Mouse (Mus musculus): ENCODE measurements around the gene Supt5. TPM values are rescaled to one million over a fixed set of nuclear protein-coding genes. Genes with fewer than 3 reads are reported as not detected.

The Supt5 gene
- polyA plus RNA-seq, 1 experiment from 2014 or later: 77.1 TPM

DNA sequence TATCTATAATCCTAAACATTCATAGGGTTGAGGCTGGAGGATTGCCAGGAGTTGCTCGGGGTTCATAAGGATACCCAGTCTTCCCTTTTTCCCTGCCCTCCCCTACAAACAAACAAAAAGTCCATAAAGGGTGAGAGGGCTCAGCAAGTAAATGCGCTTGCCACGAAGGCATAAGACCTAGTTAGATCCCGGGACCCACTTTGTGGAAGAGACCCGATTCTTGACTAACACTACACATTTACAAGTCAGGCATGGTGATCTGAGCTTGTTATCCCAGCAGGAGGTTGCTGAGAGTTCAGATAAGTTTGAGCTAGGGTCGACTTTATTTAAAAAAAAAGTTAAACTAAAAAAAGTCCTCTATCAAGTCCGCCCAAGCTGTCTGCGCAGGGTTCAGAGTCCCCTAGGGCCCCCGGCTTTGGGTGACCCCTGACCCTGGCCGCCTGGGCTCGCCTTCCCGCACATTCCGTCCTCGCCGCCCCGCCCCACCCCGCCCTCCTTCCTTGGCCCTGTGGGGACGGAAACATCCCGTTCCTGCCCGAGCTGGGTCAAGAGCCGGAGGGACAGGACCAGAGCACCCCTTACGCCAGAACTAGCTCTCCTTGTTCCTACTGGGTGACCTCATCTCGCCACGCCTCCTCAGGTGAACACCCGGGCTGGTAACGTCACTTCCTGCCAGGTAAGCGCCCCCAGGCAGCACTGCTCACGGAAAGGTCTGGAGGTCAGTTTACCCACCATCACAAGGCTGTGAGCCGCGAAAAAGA lies 37.6 kb upstream of the Supt5 start:
- Histone ChIP-seq H3K9me3 (ENCODE audit: control insufficient read depth, low read length) (no peaks in the 10 kb centered on the region), H3K4me3 (ENCODE audit: low read depth, low read length) (peak overlapping the region; percentile 33), H3K4me1 (ENCODE audit: control insufficient read depth, insufficient read depth, low read length) (peaks cover 13% of the 10 kb centered on the region), H3K27ac (ENCODE audit: low read depth, low read length) (peak overlapping the region; percentile 82), H3K36me3 (ENCODE audit: control insufficient read depth, insufficient read depth, low read length) (no peaks in the 10 kb centered on the region), H3K4me2 (ENCODE audit: low read depth, low read length) (peak overlapping the region; percentile 73), H3K9ac (replicated peaks; ENCODE audit: low read depth, low read length) (peak overlapping the region; percentile 55), H3K27me3 (ENCODE audit: control insufficient read depth, insufficient read depth, low read length) (no peaks in the 10 kb centered on the region)
- 5% methylated on average over 30 of the region's 30 CpGs for WGBS
- no peak for ATAC-seq (ENCODE audit: low read depth)

- Histone ChIP-seq H3K27ac (ENCODE audit: low read depth, low read length) (peak overlapping the region; percentile 82), H3K4me3 (ENCODE audit: low read depth, low read length) (peak overlapping the region; percentile 33), H3K36me3 (ENCODE audit: control insufficient read depth, insufficient read depth, low read length) (no peaks in the 10 kb centered on the region), H3K4me2 (ENCODE audit: low read depth, low read length) (peak overlapping the region; percentile 73), H3K9me3 (ENCODE audit: control insufficient read depth, low read length) (no peaks in the 10 kb centered on the region), H3K9ac (replicated peaks; ENCODE audit: low read depth, low read length) (peak overlapping the region; percentile 55), H3K4me1 (ENCODE audit: control insufficient read depth, insufficient read depth, low read length) (peaks cover 14% of the 10 kb centered on the region), H3K27me3 (ENCODE audit: control insufficient read depth, insufficient read depth, low read length) (no peaks in the 10 kb centered on the region)
- 1% methylated on average over 33 of the region's 36 CpGs for WGBS
- ATAC-seq (ENCODE audit: low read depth): peak; percentile 21; the same call in 1 of the 2 replicates
These were observed 36.8 kb upstream of the Supt5 start for GRCm38 (mm10) chr7:28375176-28375921.

DNA sequence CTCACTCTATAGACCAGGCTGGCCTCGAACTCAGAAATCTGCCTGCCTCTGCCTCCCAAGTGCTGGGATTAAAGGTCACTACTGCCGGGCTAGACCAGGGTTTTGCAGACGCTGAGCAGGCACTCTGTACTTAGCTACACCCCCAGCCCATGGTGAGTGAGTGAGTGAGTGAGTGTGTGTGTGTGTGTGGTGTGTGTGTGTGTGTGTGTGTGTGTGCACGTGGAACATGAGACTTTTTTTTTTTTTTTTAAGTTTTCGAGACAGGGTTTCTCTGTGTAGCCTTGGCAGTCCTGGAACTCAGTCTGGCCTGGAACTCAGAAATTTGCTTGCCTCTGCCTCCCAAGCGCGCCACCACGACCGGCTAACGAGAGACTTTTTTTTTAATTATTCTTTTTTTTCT lies 36.1 kb upstream of the Supt5 start:
- no peak for ATAC-seq (ENCODE audit: low read depth)
- peaks cover 17% of the 10 kb centered on the region for H3K4me1 ChIP-seq (ENCODE audit: control insufficient read depth, insufficient read depth, low read length)
- no peak overlapping the region for H3K9ac ChIP-seq (replicated peaks; ENCODE audit: low read depth, low read length)
- H3K4me2 ChIP-seq (ENCODE audit: low read depth, low read length): no peak overlapping the region
- H3K27ac ChIP-seq (ENCODE audit: low read depth, low read length): peak overlapping the region; percentile 82; the same call in 1 of the 2 replicates
- no peaks in the 10 kb centered on the region for H3K27me3 ChIP-seq (ENCODE audit: control insufficient read depth, insufficient read depth, low read length)
- no peaks in the 10 kb centered on the region for H3K9me3 ChIP-seq (ENCODE audit: control insufficient read depth, low read length)
- H3K4me3 ChIP-seq (ENCODE audit: low read depth, low read length): no peak overlapping the region
- WGBS: 85% methylated on average over 10 of the region's 10 CpGs
- H3K36me3 ChIP-seq (ENCODE audit: control insufficient read depth, insufficient read depth, low read length): no peaks in the 10 kb centered on the region

DNA sequence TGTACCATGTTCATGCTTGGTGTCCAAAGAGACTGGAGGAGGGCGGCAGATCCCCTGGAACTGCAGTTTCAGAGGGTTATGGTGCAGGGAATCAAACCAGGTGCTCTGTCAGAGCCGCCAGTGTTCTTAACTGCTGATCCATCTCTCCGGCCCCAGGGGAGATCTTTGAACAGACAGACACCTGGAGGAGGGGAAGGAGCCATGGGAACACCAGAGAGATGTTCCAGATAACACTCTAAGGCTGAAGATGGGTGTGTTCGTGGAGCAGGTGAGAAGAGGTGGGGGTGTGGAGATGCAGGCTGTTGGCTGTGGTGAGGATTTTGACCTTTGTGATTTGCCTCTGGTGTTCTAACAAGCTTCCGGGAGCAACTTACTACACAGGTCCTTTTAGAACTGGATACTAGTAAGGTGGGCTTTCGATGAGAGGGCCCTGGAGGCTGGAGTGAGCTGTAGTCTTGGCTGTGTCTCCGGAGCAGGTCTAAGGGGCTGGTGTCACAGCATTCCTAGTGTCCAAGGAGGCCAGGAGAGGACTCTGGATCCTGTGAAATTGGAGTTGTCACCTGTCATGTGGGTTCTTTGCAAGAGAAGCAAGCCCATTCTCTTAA lies 35.4 kb upstream of the Supt5 start:
- 88% methylated on average over 7 of the region's 7 CpGs for WGBS
- ATAC-seq (ENCODE audit: low read depth): no peak
- H3K9ac ChIP-seq (replicated peaks; ENCODE audit: low read depth, low read length): no peak overlapping the region
- H3K9me3 ChIP-seq (ENCODE audit: control insufficient read depth, low read length): no peaks in the 10 kb centered on the region
- no peak overlapping the region for H3K4me2 ChIP-seq (ENCODE audit: low read depth, low read length)
- H3K27ac ChIP-seq (ENCODE audit: low read depth, low read length): no peak overlapping the region
- H3K36me3 ChIP-seq (ENCODE audit: control insufficient read depth, insufficient read depth, low read length): no peaks in the 10 kb centered on the region
- H3K4me3 ChIP-seq (ENCODE audit: low read depth, low read length): no peak overlapping the region
- H3K4me1 ChIP-seq (ENCODE audit: control insufficient read depth, insufficient read depth, low read length): peaks cover 14% of the 10 kb centered on the region
- H3K27me3 ChIP-seq (ENCODE audit: control insufficient read depth, insufficient read depth, low read length): no peaks in the 10 kb centered on the region

GRCm38 (mm10) chr7:28373131-28373581 lies 34.6 kb upstream of the Supt5 start:
- ATAC-seq (ENCODE audit: low read depth): peak; percentile 3; the same call in 1 of the 2 replicates
- H3K9ac ChIP-seq (replicated peaks; ENCODE audit: low read depth, low read length): peak overlapping the region; percentile 16; the same call in 1 of the 2 replicates

GRCm38 (mm10) chr7:28372251-28373108 lies 33.9 kb upstream of the Supt5 start, which contains the start of gene Plekhg2:
Gene Plekhg2, minus strand, starts transcription at chr7:28372599.
- Histone ChIP-seq H3K9me3 (ENCODE audit: control insufficient read depth, low read length) (no peaks in the 10 kb centered on the region), H3K4me1 (ENCODE audit: control insufficient read depth, insufficient read depth, low read length) (peaks cover 14% of the 10 kb centered on the region), H3K9ac (replicated peaks; ENCODE audit: low read depth, low read length) (peak within 1 kb of the TSS; percentile 80), H3K36me3 (ENCODE audit: control insufficient read depth, insufficient read depth, low read length) (peaks cover 5% of the 10 kb centered on the region), H3K4me3 (ENCODE audit: low read depth, low read length) (peak within 1 kb of the TSS; percentile 79), H3K4me2 (ENCODE audit: low read depth, low read length) (peak within 1 kb of the TSS; percentile 97), H3K27me3 (ENCODE audit: control insufficient read depth, insufficient read depth, low read length) (no peaks in the 10 kb centered on the region), H3K27ac (ENCODE audit: low read depth, low read length) (peak within 1 kb of the TSS; percentile 83)
- ATAC-seq (ENCODE audit: low read depth): peak; percentile 89
- under 1% methylated on average over 63 of the region's 66 CpGs for WGBS

More at GRCm38 (mm10) chr7:28373131-28373581, 34.6 kb upstream of the Supt5 start:
- Histone ChIP-seq H3K4me1 (ENCODE audit: control insufficient read depth, insufficient read depth, low read length) (peaks cover 14% of the 10 kb centered on the region), H3K4me3 (ENCODE audit: low read depth, low read length) (peak overlapping the region; percentile 79), H3K4me2 (ENCODE audit: low read depth, low read length) (peak overlapping the region; percentile 97), H3K9me3 (ENCODE audit: control insufficient read depth, low read length) (no peaks in the 10 kb centered on the region), H3K36me3 (ENCODE audit: control insufficient read depth, insufficient read depth, low read length) (no peaks in the 10 kb centered on the region), H3K27me3 (ENCODE audit: control insufficient read depth, insufficient read depth, low read length) (no peaks in the 10 kb centered on the region), H3K27ac (ENCODE audit: low read depth, low read length) (peak overlapping the region; percentile 62; the same call in 1 of the 2 replicates)
- WGBS: 0% methylated on average over 9 of the region's 9 CpGs

- no peak for ATAC-seq (ENCODE audit: low read depth)
- under 1% methylated on average over 43 of the region's 43 CpGs for WGBS
These were observed 33.0 kb upstream of the Supt5 start for GRCm38 (mm10) chr7:28371514-28371989.

GRCm38 (mm10) chr7:28370977-28371513 lies 32.5 kb upstream of the Supt5 start:
- peak overlapping the region; percentile 83 for H3K27ac ChIP-seq (ENCODE audit: low read depth, low read length)
- H3K4me3 ChIP-seq (ENCODE audit: low read depth, low read length): peak overlapping the region; percentile 79
- H3K4me1 ChIP-seq (ENCODE audit: control insufficient read depth, insufficient read depth, low read length): peaks cover 9% of the 10 kb centered on the region; the same call in 1 of the 2 replicates
- no peaks in the 10 kb centered on the region for H3K9me3 ChIP-seq (ENCODE audit: control insufficient read depth, low read length)
- 10% methylated on average over 11 of the region's 11 CpGs for WGBS
- ATAC-seq (ENCODE audit: low read depth): no peak
- H3K36me3 ChIP-seq (ENCODE audit: control insufficient read depth, insufficient read depth, low read length): peaks cover 7% of the 10 kb centered on the region
- H3K27me3 ChIP-seq (ENCODE audit: control insufficient read depth, insufficient read depth, low read length): no peaks in the 10 kb centered on the region
- peak overlapping the region; percentile 97 for H3K4me2 ChIP-seq (ENCODE audit: low read depth, low read length)
- peak overlapping the region; percentile 80 for H3K9ac ChIP-seq (replicated peaks; ENCODE audit: low read depth, low read length)

More at GRCm38 (mm10) chr7:28371514-28371989, 33.0 kb upstream of the Supt5 start:
- H3K4me3 ChIP-seq (ENCODE audit: low read depth, low read length): peak overlapping the region; percentile 79
- peaks cover 7% of the 10 kb centered on the region for H3K36me3 ChIP-seq (ENCODE audit: control insufficient read depth, insufficient read depth, low read length)
- peak overlapping the region; percentile 83 for H3K27ac ChIP-seq (ENCODE audit: low read depth, low read length)
- peaks cover 13% of the 10 kb centered on the region for H3K4me1 ChIP-seq (ENCODE audit: control insufficient read depth, insufficient read depth, low read length)
- no peaks in the 10 kb centered on the region for H3K27me3 ChIP-seq (ENCODE audit: control insufficient read depth, insufficient read depth, low read length)
- H3K9me3 ChIP-seq (ENCODE audit: control insufficient read depth, low read length): no peaks in the 10 kb centered on the region
- peak overlapping the region; percentile 80 for H3K9ac ChIP-seq (replicated peaks; ENCODE audit: low read depth, low read length)
- H3K4me2 ChIP-seq (ENCODE audit: low read depth, low read length): peak overlapping the region; percentile 97

Data from neural tube, embryonic 14.5 days (tissue).